Mouse (Mus musculus) ES-Bruce4 (cell line): ENCODE results near the gene Hdac5. TPM values are rescaled to one million over a fixed set of nuclear protein-coding genes. Genes with fewer than 3 reads are reported as not detected.

Source experiments
- H3K27ac ChIP-seq: 2 replicates; pipeline ENCODE4 v1.5.1; 2012; ENCODE audit warnings: low read length, inconsistent platforms; ENCODE audit not compliant: insufficient read depth
- H3K27me3 ChIP-seq: 2 replicates; pipeline ENCODE4 v1.6.1; 2012; ENCODE audit warnings: mild to moderate bottlenecking, low read length, inconsistent platforms; ENCODE audit not compliant: control insufficient read depth, poor library complexity, insufficient read depth, severe bottlenecking
- H3K36me3 ChIP-seq: 2 replicates; pipeline ENCODE4 v1.6.1; 2012; ENCODE audit warnings: inconsistent platforms, mild to moderate bottlenecking, low read length, moderate library complexity; ENCODE audit not compliant: control insufficient read depth, poor library complexity, insufficient read depth, severe bottlenecking
- H3K4me1 ChIP-seq: one replicate; pipeline ENCODE4 v1.8.1; 2011; ENCODE audit warnings: low read length; ENCODE audit not compliant: control insufficient read depth, insufficient read depth
- H3K4me3 ChIP-seq: 2 replicates; pipeline ENCODE4 v1.5.1; 2011; ENCODE audit warnings: low read depth, mild to moderate bottlenecking, low read length
- H3K9ac ChIP-seq: 2 replicates; pipeline ENCODE4 v1.6.1; 2012; ENCODE audit warnings: low read depth, mild to moderate bottlenecking, inconsistent platforms; ENCODE audit not compliant: poor library complexity, severe bottlenecking
- H3K9me3 ChIP-seq: replicated peaks from 2 replicates; pipeline ENCODE4 v1.6.1; 2012; ENCODE audit warnings: mild to moderate bottlenecking, low read length, inconsistent platforms; ENCODE audit not compliant: control insufficient read depth, poor library complexity, insufficient read depth, severe bottlenecking
- CTCF ChIP-seq: IDR thresholded peaks from one replicate; pipeline ENCODE4 v1.8.1; 2011; ENCODE audit warnings: low read depth, low read length
- EP300 ChIP-seq: IDR thresholded peaks from 2 replicates; pipeline ENCODE4 v1.6.1; 2011; ENCODE audit warnings: low read depth, low read length; ENCODE audit not compliant: insufficient read depth
- POLR2A ChIP-seq: IDR thresholded peaks from one replicate; pipeline ENCODE4 v1.8.1; 2011; ENCODE audit warnings: low read length; ENCODE audit not compliant: insufficient read depth
- polyA plus RNA-seq: library from polyadenylated mRNA; stranded (reverse); fragments of >200 nt; gene quantifications from 2 replicates; pipeline ENCODE4 v1.2.4, GENCODE M21; 2011; ENCODE audit warnings: low read depth; ENCODE audit not compliant: missing spikeins, insufficient read depth, insufficient read length

Hdac5 gene
- polyA plus RNA-seq, 1 experiment = 41.2 TPM

GRCm38 (mm10) chr11:102257514-102257913 lies 27.5 kb upstream of the Hdac5 start:
- Histone ChIP-seq H3K27me3 (no peaks in the 10 kb centered on the region), H3K27ac (peak overlapping the region; percentile 46; the same call in 1 of the 2 replicates), H3K9me3 (no peaks in the 10 kb centered on the region), H3K4me3 (no peak overlapping the region), H3K9ac (no peak overlapping the region; the same call in 1 of the 2 replicates), H3K36me3 (peaks cover 77% of the 10 kb centered on the region), H3K4me1 (peaks cover 7% of the 10 kb centered on the region)
- no peak for TF ChIP-seq EP300
- no peak for TF ChIP-seq POLR2A
- TF ChIP-seq CTCF = peak; percentile 37

GRCm38 (mm10) chr11:102249351-102250090 lies 19.6 kb upstream of the Hdac5 start:
- H3K27ac ChIP-seq = peak overlapping the region; percentile 73
- H3K9me3 ChIP-seq = no peaks in the 10 kb centered on the region
- H3K36me3 ChIP-seq = peaks cover 34% of the 10 kb centered on the region
- H3K27me3 ChIP-seq = no peaks in the 10 kb centered on the region
- H3K4me1 ChIP-seq = no peaks in the 10 kb centered on the region
- H3K4me3 ChIP-seq = peak overlapping the region; percentile 89
- H3K9ac ChIP-seq = peak overlapping the region; percentile 90
- TF ChIP-seq CTCF = no peak
- TF ChIP-seq EP300 = 0 out of 2 replicates have a peak, but pooled peaks have one; percentile 41
- no peak for TF ChIP-seq POLR2A

- Histone ChIP-seq H3K9me3 (no peaks in the 10 kb centered on the region), H3K4me1 (no peaks in the 10 kb centered on the region), H3K4me3 (peak within 1 kb of the TSS; percentile 89), H3K27me3 (no peaks in the 10 kb centered on the region), H3K27ac (peak within 1 kb of the TSS; percentile 73), H3K36me3 (peaks cover 27% of the 10 kb centered on the region), H3K9ac (peak within 1 kb of the TSS; percentile 90)
- TF ChIP-seq POLR2A (peak; percentile 55), CTCF (peak; percentile 58), EP300 (no peak)
Observed at GRCm38 (mm10) chr11:102248630-102249230, 18.8 kb upstream of the Hdac5 start, which contains the start of gene BC030867. TSS of gene BC030867 (plus strand) at chr11:102248882.

GRCm38 (mm10) chr11:102246871-102247270 lies 16.9 kb upstream of the Hdac5 start:
- Histone ChIP-seq H3K4me3 (no peak overlapping the region), H3K27ac (no peak overlapping the region), H3K9ac (no peak overlapping the region), H3K4me1 (no peaks in the 10 kb centered on the region), H3K36me3 (peaks cover 13% of the 10 kb centered on the region), H3K9me3 (no peaks in the 10 kb centered on the region), H3K27me3 (no peaks in the 10 kb centered on the region)
- TF ChIP-seq POLR2A (no peak), CTCF (no peak), EP300 (no peak)

- H3K9ac ChIP-seq = no peak overlapping the region
- H3K27ac ChIP-seq = no peak overlapping the region
- H3K36me3 ChIP-seq = peaks cover 8% of the 10 kb centered on the region
- no peaks in the 10 kb centered on the region for H3K27me3 ChIP-seq
- no peak overlapping the region for H3K4me3 ChIP-seq
- H3K4me1 ChIP-seq = no peaks in the 10 kb centered on the region
- no peaks in the 10 kb centered on the region for H3K9me3 ChIP-seq
- TF ChIP-seq POLR2A = no peak
- no peak for TF ChIP-seq EP300
Observed at GRCm38 (mm10) chr11:102246273-102246635, 16.3 kb upstream of the Hdac5 start.

GRCm38 (mm10) chr11:102245581-102246272 lies 15.8 kb upstream of the Hdac5 start:
- no peak overlapping the region for H3K4me3 ChIP-seq
- H3K27me3 ChIP-seq = no peaks in the 10 kb centered on the region
- TF ChIP-seq CTCF = no peak
- no peak for TF ChIP-seq POLR2A
- no peak for TF ChIP-seq EP300
- no peaks in the 10 kb centered on the region for H3K4me1 ChIP-seq
- H3K9ac ChIP-seq = no peak overlapping the region
- no peak overlapping the region for H3K27ac ChIP-seq
- H3K9me3 ChIP-seq = no peaks in the 10 kb centered on the region
- peaks cover 2% of the 10 kb centered on the region for H3K36me3 ChIP-seq
